Mouse (Mus musculus) stomach, postnatal 0 days (tissue): ENCODE results near the gene Enox1.

Experiments used
- CTCF ChIP-seq: IDR thresholded peaks from 2 replicates; pipeline ENCODE4 v1.5.1; 2016; ENCODE audit warnings: antibody characterized with exemption, low read depth, mild to moderate bottlenecking, moderate library complexity
- EP300 ChIP-seq: optimal IDR thresholded peaks from 2 replicates; pipeline ENCODE3; 2016; ENCODE audit warnings: antibody characterized with exemption

DNA sequence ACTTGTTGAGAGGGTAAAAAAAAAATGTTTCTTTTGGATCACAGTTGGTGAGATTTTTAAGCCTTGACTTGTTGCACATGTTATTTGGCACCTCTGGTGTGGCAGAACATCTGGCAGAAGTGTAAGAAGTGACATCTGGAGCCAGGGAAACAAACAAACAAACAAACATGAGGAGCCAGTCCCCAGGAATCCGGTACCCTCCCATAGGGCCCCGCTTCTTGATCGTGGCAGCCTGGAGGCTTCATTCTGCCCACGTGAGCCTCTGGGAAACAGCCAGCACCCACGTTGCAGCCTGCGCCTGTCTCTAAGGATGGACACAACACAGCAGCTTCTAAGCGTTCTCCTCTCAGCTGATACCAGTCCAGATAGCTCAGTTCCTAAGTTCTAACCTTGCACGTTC is 211.8 kb downstream of the Enox1 start:
- TF ChIP-seq EP300 (no peak), CTCF (no peak)
